Mouse (Mus musculus): Measurements from ENCODE around the gene Scd4.

Gene Scd4

GRCm38 (mm10) chr19:44332833-44333623 lies at the start of gene Scd4:
Gene Scd4, plus strand, starts transcription at chr19:44333092.
- DNase-seq (ENCODE audit: low spot score), result peak; percentile 31

- DNase-seq (ENCODE audit: low spot score), result no peak
Measured at GRCm38 (mm10) chr19:44283157-44284024, 49.5 kb upstream of the Scd4 start.

- peak; percentile 87 for DNase-seq (ENCODE audit: low spot score)
Measured at GRCm38 (mm10) chr19:44284025-44284695, 48.7 kb upstream of the Scd4 start.

GRCm38 (mm10) chr19:44284723-44285122 lies 48.2 kb upstream of the Scd4 start:
- no peak for DNase-seq (ENCODE audit: low spot score)

DNA sequence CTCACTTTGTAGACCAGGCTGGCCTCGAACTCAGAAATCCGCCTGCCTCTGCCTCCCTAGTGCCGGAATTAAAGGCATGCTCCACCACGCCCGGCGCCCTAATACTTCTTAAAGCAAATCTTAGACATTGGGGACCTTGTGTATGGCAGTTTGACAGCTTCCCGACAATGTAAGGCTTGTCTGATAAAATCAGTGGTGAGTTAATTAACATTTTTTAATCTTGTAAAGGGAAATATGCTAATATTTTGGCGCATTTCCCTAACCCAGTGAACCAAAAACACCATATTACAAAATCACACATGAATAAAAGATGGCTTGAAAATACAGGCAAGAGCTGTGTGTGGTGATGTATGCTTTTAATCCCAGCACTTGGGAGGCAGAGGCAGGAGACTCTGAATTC lies 47.3 kb upstream of the Scd4 start:
- no peak for DNase-seq (ENCODE audit: low spot score)

GRCm38 (mm10) chr19:44286109-44286508 lies 46.8 kb upstream of the Scd4 start:
- DNase-seq (ENCODE audit: low spot score), result no peak

DNA sequence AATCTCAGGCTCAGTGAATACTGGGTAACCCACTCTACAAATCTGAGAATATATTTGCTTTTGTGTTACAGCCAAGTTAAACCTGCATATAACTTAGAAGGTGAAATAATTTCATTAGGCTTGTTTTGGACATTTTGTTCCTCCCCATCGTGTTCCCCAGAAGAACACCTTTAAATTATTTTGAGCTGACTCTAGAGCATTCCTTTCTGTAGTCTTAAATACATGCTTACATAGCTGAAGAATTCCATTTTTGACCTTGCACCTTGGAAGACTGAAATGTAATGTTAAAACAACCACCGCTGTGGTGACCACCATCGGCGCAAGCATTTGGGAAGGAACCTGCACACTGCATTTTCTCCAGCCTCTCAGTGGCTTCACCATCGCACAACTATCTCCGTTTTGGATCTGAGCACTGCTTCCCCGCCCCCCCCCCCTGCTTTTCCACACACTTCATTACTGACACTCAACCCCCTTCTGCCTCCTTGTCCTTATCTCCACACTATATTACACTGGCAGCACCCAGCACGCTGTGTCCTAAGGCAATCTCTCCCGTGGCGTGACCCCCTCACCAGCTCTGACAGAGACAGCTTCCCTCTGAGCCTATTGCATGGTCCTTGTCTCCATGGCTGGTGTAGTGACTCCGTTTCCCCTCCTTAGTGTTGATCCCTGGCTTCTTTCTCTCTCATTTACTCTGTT lies 45.3 kb upstream of the Scd4 start:
- DNase-seq (ENCODE audit: low spot score), result no peak

GRCm38 (mm10) chr19:44292083-44292482 lies 40.8 kb upstream of the Scd4 start:
- DNase-seq (ENCODE audit: low spot score), result no peak

DNA sequence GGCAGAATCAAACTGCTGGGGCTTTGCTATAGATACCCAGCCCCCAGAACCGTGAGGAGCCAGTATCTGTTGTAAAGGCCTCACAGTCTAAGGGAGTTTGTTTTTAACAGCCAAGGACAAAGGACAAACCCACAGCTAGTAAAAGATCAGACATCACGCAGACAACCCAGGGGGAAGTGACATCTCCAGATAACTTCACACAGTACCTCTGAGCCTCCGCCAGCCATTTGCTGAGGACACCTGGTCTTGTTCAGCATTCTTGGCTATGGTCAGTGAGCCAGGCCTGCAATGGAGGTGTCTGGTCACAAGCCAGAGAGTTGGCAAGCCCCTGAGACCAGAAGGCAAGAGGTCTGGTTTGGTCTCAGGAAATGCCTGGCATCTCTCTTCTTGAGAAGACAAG lies 40.4 kb upstream of the Scd4 start:
- no peak for DNase-seq (ENCODE audit: low spot score)

- no peak for DNase-seq (ENCODE audit: low spot score)
Measured at GRCm38 (mm10) chr19:44292941-44293768, 39.7 kb upstream of the Scd4 start, which contains the start of gene Scd2. Gene Scd2, plus strand, starts transcription at chr19:44293674.

DNA sequence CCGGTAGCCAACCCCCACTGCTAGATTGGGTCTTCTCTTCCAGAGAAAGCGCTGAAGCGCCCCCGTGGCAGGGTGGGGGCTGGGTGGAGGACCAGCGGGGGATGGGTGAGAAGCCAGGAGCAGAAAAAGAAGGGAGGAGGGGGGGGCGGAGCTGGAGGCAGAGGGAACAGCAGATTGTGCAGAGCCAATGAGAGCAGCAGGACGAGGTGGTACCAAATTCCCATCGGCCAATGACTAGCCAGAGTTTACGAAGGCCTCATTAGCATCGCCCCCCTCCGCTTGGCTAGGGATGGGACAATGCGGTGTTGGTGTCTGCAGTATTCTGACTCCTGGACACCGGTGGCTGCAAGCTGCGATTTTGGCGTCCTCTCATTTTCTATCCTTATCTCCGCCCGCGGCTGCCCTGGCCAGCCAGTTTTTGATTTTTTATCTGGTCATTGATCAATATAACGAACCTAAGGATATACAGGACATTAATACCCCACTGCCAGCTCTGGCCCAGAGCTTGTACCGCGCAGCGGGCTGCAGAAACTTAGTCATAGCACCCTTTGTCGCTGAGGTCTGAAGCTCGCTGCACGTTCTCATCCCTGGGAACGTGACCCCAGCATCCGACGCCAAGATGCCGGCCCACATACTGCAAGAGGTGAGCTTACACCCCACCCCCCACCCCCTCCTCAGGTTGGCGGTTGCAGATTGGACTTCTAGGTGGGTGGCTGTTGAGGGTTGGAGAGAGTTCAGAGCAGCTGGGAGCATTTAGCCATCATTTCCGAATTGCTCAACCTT lies 38.9 kb upstream of the Scd4 start:
- DNase-seq (ENCODE audit: low spot score), result peak; percentile 85

DNA sequence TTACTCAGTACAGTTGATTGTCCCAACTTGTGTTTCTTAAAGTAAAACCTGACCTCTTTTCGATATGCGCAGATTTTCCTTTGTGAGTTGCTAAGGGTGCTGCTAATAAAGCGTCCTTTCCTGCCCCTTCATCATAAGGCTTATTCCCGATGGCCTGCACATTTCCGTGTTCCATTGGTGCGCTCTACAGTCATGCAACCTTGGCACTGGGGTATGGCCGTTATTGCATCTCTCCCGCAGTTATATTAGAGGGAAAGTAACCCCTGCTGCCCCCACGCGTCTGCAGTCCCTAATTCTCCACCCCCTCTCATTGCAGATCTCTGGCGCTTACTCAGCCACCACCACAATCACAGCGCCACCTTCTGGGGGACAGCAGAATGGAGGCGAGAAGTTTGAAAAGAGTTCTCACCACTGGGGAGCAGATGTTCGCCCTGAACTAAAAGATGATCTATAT lies 38.3 kb upstream of the Scd4 start:
- DNase-seq (ENCODE audit: low spot score), result peak; percentile 86

DNA sequence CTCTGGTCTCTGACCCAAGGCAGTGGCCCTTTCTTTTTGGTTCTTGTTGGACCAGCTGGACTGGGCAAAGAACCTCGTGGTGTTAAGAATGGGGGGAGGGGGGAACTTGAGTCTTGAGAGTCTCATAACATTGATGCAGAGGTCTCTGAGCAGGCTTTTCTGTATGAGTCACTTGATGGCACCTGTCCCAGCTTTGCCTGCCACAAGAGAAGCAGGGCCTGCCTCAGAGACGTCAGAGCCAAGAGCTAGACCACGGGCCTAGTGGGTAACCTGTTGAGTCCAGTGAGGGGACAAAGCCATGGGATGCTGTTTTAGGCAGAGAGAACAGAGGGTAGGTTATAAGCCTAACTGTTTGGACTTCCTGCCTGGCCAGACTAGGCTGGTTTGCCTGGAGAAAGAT lies 37.6 kb upstream of the Scd4 start:
- no peak for DNase-seq (ENCODE audit: low spot score)

- peak; percentile 85 for DNase-seq (ENCODE audit: low spot score)
Measured at GRCm38 (mm10) chr19:44295741-44296140, 37.2 kb upstream of the Scd4 start.

DNA sequence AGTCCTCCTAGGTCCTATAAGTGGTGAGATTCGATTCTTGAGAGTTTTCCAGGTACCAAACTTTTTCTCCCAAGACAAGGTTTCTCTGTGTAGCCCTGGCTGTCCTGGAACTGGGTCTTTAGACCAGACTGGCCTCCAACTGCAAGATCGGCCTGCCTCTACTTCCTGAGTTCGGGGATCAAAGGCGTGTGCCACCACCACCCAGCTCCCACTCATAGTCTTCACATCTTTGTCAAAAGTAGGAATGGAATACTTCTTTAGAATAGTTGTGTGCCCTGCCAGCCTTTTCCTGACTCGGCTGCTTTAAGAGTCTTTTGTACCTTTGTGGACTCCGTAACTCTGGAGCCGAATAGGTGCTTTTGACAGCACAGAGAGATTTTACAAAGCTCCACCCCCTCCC lies 36.7 kb upstream of the Scd4 start:
- DNase-seq (ENCODE audit: low spot score), result no peak

DNA sequence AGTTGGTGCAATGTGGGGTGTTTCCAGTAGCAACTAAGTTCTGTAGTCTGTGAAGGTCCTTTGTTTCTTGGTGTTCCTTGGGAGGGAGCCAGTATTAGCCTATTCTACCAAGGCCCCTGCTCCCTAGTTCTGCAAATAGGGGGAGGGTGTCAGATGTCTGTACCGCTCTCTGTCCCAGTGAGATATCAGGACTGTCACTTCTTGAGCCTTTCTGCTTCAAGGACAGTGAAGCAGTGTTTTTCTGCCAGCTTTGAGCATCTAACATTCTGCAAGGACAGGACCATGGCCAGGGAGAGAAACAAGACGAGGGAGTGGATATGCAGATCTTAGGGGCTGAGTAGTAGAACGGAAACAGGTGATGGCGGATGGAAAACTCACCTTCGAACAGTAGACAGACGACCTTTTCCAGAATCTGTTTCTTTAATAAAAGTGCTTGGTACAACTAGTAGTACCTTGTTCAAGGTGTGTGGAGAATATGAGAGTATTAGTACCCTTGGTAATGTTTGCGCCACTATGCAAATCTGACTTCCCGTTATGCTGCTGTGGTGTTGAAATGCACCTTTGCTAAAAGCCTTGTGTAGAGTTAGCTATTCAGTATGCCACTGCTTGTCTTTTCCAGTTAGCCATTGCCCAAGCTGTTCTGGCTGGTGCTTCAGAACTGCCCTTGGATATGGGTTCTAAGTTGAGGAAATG lies 35.7 kb upstream of the Scd4 start:
- no peak for DNase-seq (ENCODE audit: low spot score)

DNA sequence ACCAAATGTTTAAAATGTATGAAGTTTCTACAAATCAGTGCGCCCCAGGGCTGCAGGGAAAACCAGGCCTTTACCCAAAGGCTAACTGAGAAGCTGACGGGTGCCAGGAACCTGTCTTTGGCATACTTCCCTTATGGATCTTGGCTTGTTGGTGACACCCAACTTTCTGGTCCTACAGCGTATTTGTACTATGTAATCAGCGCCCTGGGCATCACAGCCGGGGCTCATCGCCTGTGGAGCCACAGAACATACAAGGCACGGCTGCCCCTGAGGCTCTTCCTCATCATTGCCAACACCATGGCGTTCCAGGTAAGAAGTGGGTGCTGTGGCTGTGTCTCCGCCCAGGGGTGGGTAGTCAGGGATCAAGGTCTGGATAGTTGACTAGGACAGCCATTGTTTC lies 35.0 kb upstream of the Scd4 start:
- no peak for DNase-seq (ENCODE audit: low spot score)

DNA sequence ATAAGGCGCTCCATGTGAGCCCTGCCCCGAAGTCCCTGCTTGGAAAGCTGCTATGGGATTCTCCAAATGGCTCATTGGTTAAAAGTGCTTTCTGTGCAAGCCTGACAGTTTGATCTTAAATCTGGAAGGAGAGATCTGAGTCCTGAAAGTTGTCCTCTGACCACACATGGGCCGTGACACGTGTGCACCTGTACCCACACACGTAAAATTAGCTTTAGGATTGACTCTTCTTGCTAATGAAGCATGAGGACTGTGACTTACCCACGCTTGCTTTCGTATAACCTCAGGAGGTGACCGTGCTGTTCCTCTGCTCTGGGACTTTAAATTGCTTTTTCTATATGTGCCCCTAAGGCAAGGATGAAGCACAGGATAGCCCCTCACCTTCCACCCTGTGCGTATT lies 33.8 kb upstream of the Scd4 start:
- DNase-seq (ENCODE audit: low spot score), result no peak

- no peak for DNase-seq (ENCODE audit: low spot score)
Measured at GRCm38 (mm10) chr19:44299902-44300301, 33.0 kb upstream of the Scd4 start.

GRCm38 (mm10) chr19:44300520-44300919 lies 32.4 kb upstream of the Scd4 start:
- no peak for DNase-seq (ENCODE audit: low spot score)

All from ovary, postnatal 36 days (tissue).